Mouse (Mus musculus) stomach, postnatal 0 days (tissue): ENCODE data around the gene Armc6.

Source experiments
- CTCF ChIP-seq: IDR thresholded peaks from 2 replicates; pipeline ENCODE4 v1.5.1; 2016; ENCODE audit warnings: antibody characterized with exemption, low read depth, mild to moderate bottlenecking, moderate library complexity
- EP300 ChIP-seq: optimal IDR thresholded peaks from 2 replicates; pipeline ENCODE3; 2016; ENCODE audit warnings: antibody characterized with exemption

- TF ChIP-seq EP300, result no peak
- TF ChIP-seq CTCF, result no peak
Measured at GRCm38 (mm10) chr8:70246622-70247021, 12.4 kb upstream of the Armc6 start.
